8 mouse cellular contexts compared by ENCODE assay signal in genomic region chr17:57062011-57062521, GRCm38 (mm10). TPM values are rescaled to one million over a fixed set of nuclear protein-coding genes. Genes with fewer than 3 reads are reported as not detected.
A peak's percentile ranks its signal among the peaks of the same experiment; 100 is the strongest.
DNase-seq lines count a peak whose midpoint lies in the region; ATAC-seq lines count a peak whose summit lies in the region.

No protein-coding gene starts in this region.

- peaks cover 16% of the 10 kb centered on the region; the same call in 1 of the 2 replicates for H3K4me1 ChIP-seq in forebrain, embryonic 11.5 days (replicated peaks; ENCODE audit: control insufficient read depth, insufficient read depth, low read length)
- peaks cover 19% of the 10 kb centered on the region for H3K4me1 ChIP-seq in kidney, embryonic 16.5 days (ENCODE audit: insufficient read depth, low read length)

- no peak overlapping the region for H3K9ac ChIP-seq in forebrain, embryonic 11.5 days (ENCODE audit: low read length)
- peak overlapping the region; percentile 74 for H3K9ac ChIP-seq in kidney, embryonic 16.5 days (replicated peaks; ENCODE audit: low read length)

- intact Hi-C loops in gastrocnemius, postnatal 14 days (cut with DNase I; ENCODE audit: low total_unique reads): loop anchor here (5.0 kb wide), 1 partner anchor 235 kb away; no protein-coding TSS in a partner anchor

- peak overlapping the region; percentile 42; the same call in 1 of the 2 replicates for H3K4me2 ChIP-seq in forebrain, embryonic 11.5 days (ENCODE audit: low read depth, low read length, severe bottlenecking)
- peak overlapping the region; percentile 54 for H3K4me2 ChIP-seq in kidney, embryonic 16.5 days (replicated peaks; ENCODE audit: low read depth, low read length)

- H3K27me3 ChIP-seq in forebrain, embryonic 11.5 days (ENCODE audit: control insufficient read depth, insufficient read depth, low read length): peaks cover 27% of the 10 kb centered on the region
- peaks cover 28% of the 10 kb centered on the region for H3K27me3 ChIP-seq in kidney, embryonic 16.5 days (ENCODE audit: insufficient read depth, low read length)

- no peak overlapping the region for H3K27ac ChIP-seq in forebrain, embryonic 11.5 days (ENCODE audit: low read depth, low read length)
- H3K27ac ChIP-seq in kidney, embryonic 16.5 days (ENCODE audit: low read length): peak overlapping the region; percentile 93

- WGBS in forebrain, embryonic 11.5 days: under 1% methylated on average over 38 of the region's 39 CpGs
- WGBS in kidney, embryonic 16.5 days: under 1% methylated on average over 36 of the region's 39 CpGs

- no peaks in the 10 kb centered on the region for H3K9me3 ChIP-seq in forebrain, embryonic 11.5 days (ENCODE audit: control insufficient read depth, low read length)
- no peaks in the 10 kb centered on the region for H3K9me3 ChIP-seq in kidney, embryonic 16.5 days (ENCODE audit: low read length)

- H3K36me3 ChIP-seq in forebrain, embryonic 11.5 days (ENCODE audit: control insufficient read depth, insufficient read depth, low read length): no peaks in the 10 kb centered on the region
- no peaks in the 10 kb centered on the region for H3K36me3 ChIP-seq in kidney, embryonic 16.5 days (ENCODE audit: insufficient read depth, low read length)

- DNase-seq in spleen, adult 18-20 months: peak; percentile 54 to 56
- no peak for DNase-seq in spleen, postnatal 14 days (ENCODE audit: low spot score in 2 of 2)
- peak; percentile 57 for DNase-seq in forebrain, embryonic 11.5 days (ENCODE audit: low spot score)
- DNase-seq in lung, postnatal 10 days: peak; percentile 76
- DNase-seq in testis, postnatal 14 days (ENCODE audit: low spot score): peak; percentile 56
- no peak for DNase-seq in gastrocnemius, postnatal 4 days (ENCODE audit: low spot score in 2 of 2)
- DNase-seq in gastrocnemius, postnatal 14 days: no peak

- H3K4me3 ChIP-seq in forebrain, embryonic 11.5 days (ENCODE audit: low read depth, low read length): peak overlapping the region; percentile 20
- H3K4me3 ChIP-seq in kidney, embryonic 16.5 days (ENCODE audit: low read length): peak overlapping the region; percentile 59

- ATAC-seq in forebrain, embryonic 11.5 days (replicated peaks; ENCODE audit: low FRiP score): no peak
- peak; percentile 24 for ATAC-seq in kidney, embryonic 16.5 days (ENCODE audit: low FRiP score, low TSS enrichment)

RNA-seq across cellular contexts. Expression of gene Slc25a23, which starts 2.4 kb away (rescaled TPM):
- polyA plus RNA-seq in forebrain, embryonic 11.5 days (2014; fragmentation: Nextera tagmentation; extraction: Ambion mirVana): 19.9 and 21.5 TPM in 2 replicates
- 11.2 and 14.0 TPM in 2 replicates for polyA plus RNA-seq in kidney, embryonic 16.5 days (2015; fragmentation: Nextera tagmentation; extraction: Ambion mirVana)
- 10 to 100 TPM; 35.5 to 35.7 TPM for total RNA-seq in gastrocnemius, postnatal 4 days (2021)
- 10 to 100 TPM; 31.7 to 38.2 TPM for total RNA-seq in gastrocnemius, postnatal 14 days (2021)

RNA-seq across cellular contexts. Expression of gene Crb3, which starts 3.2 kb away (rescaled TPM):
- 1.5 and 1.9 TPM in 2 replicates for polyA plus RNA-seq in forebrain, embryonic 11.5 days (2014; fragmentation: Nextera tagmentation; extraction: Ambion mirVana)
- polyA plus RNA-seq in kidney, embryonic 16.5 days (2015; fragmentation: Nextera tagmentation; extraction: Ambion mirVana): 61.8 and 69.1 TPM in 2 replicates
- total RNA-seq in gastrocnemius, postnatal 4 days (2021): under 1 TPM; 0.49 to 0.67 TPM
- under 1 TPM; 0.53 to 0.68 TPM for total RNA-seq in gastrocnemius, postnatal 14 days (2021)

RNA-seq across cellular contexts. Expression of gene Dennd1c, which starts 16.2 kb away (rescaled TPM):
- 4.6 and 5.7 TPM in 2 replicates for polyA plus RNA-seq in forebrain, embryonic 11.5 days (2014; fragmentation: Nextera tagmentation; extraction: Ambion mirVana)
- 5.6 and 6.8 TPM in 2 replicates for polyA plus RNA-seq in kidney, embryonic 16.5 days (2015; fragmentation: Nextera tagmentation; extraction: Ambion mirVana)
- total RNA-seq in gastrocnemius, postnatal 4 days (2021): 1 to 10 TPM; 2.1 TPM
- under 1 TPM; 0.51 to 0.58 TPM for total RNA-seq in gastrocnemius, postnatal 14 days (2021)

RNA-seq across cellular contexts. Expression of gene Slc25a41, which starts 20.6 kb away (rescaled TPM):
- polyA plus RNA-seq in forebrain, embryonic 11.5 days (2014; fragmentation: Nextera tagmentation; extraction: Ambion mirVana): not detected in 2 replicates
- not detected in 2 replicates for polyA plus RNA-seq in kidney, embryonic 16.5 days (2015; fragmentation: Nextera tagmentation; extraction: Ambion mirVana)
- total RNA-seq in gastrocnemius, postnatal 4 days (2021): not detected
- not detected for total RNA-seq in gastrocnemius, postnatal 14 days (2021)

RNA-seq across cellular contexts. Expression of gene Tubb4a, which starts 25.5 kb away (rescaled TPM):
- 81.6 and 99.7 TPM in 2 replicates for polyA plus RNA-seq in forebrain, embryonic 11.5 days (2014; fragmentation: Nextera tagmentation; extraction: Ambion mirVana)
- polyA plus RNA-seq in kidney, embryonic 16.5 days (2015; fragmentation: Nextera tagmentation; extraction: Ambion mirVana): 25.2 and 31.8 TPM in 2 replicates
- 1 to 10 TPM; 4.0 to 4.8 TPM for total RNA-seq in gastrocnemius, postnatal 4 days (2021)
- total RNA-seq in gastrocnemius, postnatal 14 days (2021): 1 to 10 TPM; 1.5 to 3.3 TPM

Comparison
In these comparisons a context has a peak if more than half of its experiments do, and no peak if none do; other contexts are left out.
1. DNase-seq: peak in spleen, adult 18-20 months (2 of 2), forebrain, embryonic 11.5 days (single experiment), lung, postnatal 10 days (single experiment) and testis, postnatal 14 days (single experiment); none in spleen, postnatal 14 days (0 of 2), gastrocnemius, postnatal 4 days (0 of 2) and gastrocnemius, postnatal 14 days (single experiment).